Mouse (Mus musculus) heart, postnatal 0 days (tissue): ENCODE data around the gene B3gat3. TPM values are rescaled to one million over a fixed set of nuclear protein-coding genes. Genes with fewer than 3 reads are reported as not detected.
A peak's percentile ranks its signal among the peaks of the same experiment; 100 is the strongest.

Experiments
- ATAC-seq: fragments of 200-750 bp; cut with Nextera tagmentation; 2 replicates; pipeline ENCODE4 v1.8.0; 2017; ENCODE audit warnings: low read depth, moderate number of reproducible peaks, moderate library complexity; ENCODE audit not compliant: insufficient read depth
- DNase-seq: peaks from one replicate; pipeline ENCODE4 v3.0.0-alpha.2; 2016; ENCODE audit warnings: low spot score
- H3K27ac ChIP-seq: fragments of 300-500 bp; sonication (generic); 2 replicates; pipeline ENCODE4 v1.5.1; 2014; ENCODE audit warnings: low read depth, mild to moderate bottlenecking
- H3K27me3 ChIP-seq: fragments of 300-500 bp; sonication (generic); 2 replicates; pipeline ENCODE4 v1.6.1; 2014; ENCODE audit warnings: low read length, mixed read lengths; ENCODE audit not compliant: control insufficient read depth, insufficient read depth
- H3K36me3 ChIP-seq: fragments of 300-500 bp; sonication (generic); replicated peaks from 2 replicates; pipeline ENCODE4 v1.6.1; 2014; ENCODE audit warnings: low read length, mixed read lengths; ENCODE audit not compliant: control insufficient read depth, insufficient read depth
- H3K4me1 ChIP-seq: fragments of 300-500 bp; sonication (generic); 2 replicates; pipeline ENCODE4 v1.6.1; 2014; ENCODE audit warnings: antibody characterized with exemption; ENCODE audit not compliant: control insufficient read depth, insufficient read depth
- H3K4me2 ChIP-seq: fragments of 300-500 bp; sonication (generic); 2 replicates; pipeline ENCODE4 v1.6.1; 2014; ENCODE audit warnings: low read depth, mild to moderate bottlenecking, low read length, moderate library complexity
- H3K4me3 ChIP-seq: fragments of 300-500 bp; sonication (generic); 2 replicates; pipeline ENCODE4 v1.5.1; 2014; ENCODE audit warnings: low read depth, low read length
- H3K9ac ChIP-seq: fragments of 300-500 bp; sonication (generic); replicated peaks from 2 replicates; pipeline ENCODE4 v1.6.1; 2014; ENCODE audit warnings: low read depth, low read length, mixed read lengths
- H3K9me3 ChIP-seq: fragments of 300-500 bp; sonication (generic); replicated peaks from 2 replicates; pipeline ENCODE4 v1.6.1; 2016; ENCODE audit warnings: low read length; ENCODE audit not compliant: control insufficient read depth
- CTCF ChIP-seq: IDR thresholded peaks from 2 replicates; pipeline ENCODE4 v1.5.1; 2016; ENCODE audit warnings: antibody characterized with exemption, control low read depth, low read depth
- EP300 ChIP-seq: IDR thresholded peaks from 2 replicates; pipeline ENCODE4 v1.6.1; 2016; ENCODE audit warnings: antibody characterized with exemption, low read depth
- WGBS: fragments of 180-500 bp; shearing (Covaris S2); extraction: QIAGEN DNeasy Blood & Tissue Kit; methylation state at CpG from one replicate; pipeline ENCODE4 v1.1.7; 2014; 5-methylcytosine and 5-hydroxymethylcytosine counted together
- microRNA-seq: library from miRNA; unstranded; fragments of <30 nt; microRNA quantifications from one replicate; pipeline ENCODE4, GENCODE M21; 2016
- polyA plus RNA-seq: library from polyadenylated mRNA; unstranded; fragments of >200 nt; fragmentation: Nextera tagmentation; extraction: Ambion mirVana; gene quantifications from 2 replicates; pipeline ENCODE4 v1.2.1, GENCODE M21; 2015
- total RNA-seq: library from RNA; depleted of rRNA; stranded (reverse); fragments of >200 nt; gene quantifications from 2 replicates; pipeline ENCODE4 v1.2.3, GENCODE M21; 2014; ENCODE audit warnings: low replicate concordance; rRNA removed

The B3gat3 gene
- total and polyA plus RNA-seq, 2 experiments from 2014 or later: 26.8 to 54.2 TPM

DNA sequence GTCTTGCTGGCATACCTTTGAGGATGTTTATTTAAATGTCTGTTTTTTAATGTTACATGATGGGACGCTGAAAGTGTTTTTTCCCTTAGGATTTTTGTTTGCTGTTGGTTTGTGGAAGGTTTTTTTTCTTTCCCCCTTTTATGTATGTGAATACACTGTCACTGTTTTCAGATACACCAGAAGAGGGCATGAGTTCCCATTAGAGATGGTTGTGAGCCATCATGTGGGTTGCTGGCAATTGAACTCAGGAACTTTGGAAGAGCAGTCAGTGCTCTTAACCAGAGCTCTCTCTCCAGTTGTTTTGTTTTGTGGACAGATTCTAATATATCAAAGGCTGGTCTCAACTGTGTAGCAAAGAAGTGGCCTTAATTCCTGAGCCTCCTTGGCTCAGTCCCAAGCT is 54.5 kb downstream of the B3gat3 start:
- ATAC-seq (no peak), DNase-seq (no peak)
- TF ChIP-seq EP300: no peak
- no peak for TF ChIP-seq CTCF
- no peak overlapping the region for H3K27ac ChIP-seq
- no peaks in the 10 kb centered on the region for H3K27me3 ChIP-seq
- no peak overlapping the region for H3K4me3 ChIP-seq
- H3K36me3 ChIP-seq: peaks cover 93% of the 10 kb centered on the region
- no peaks in the 10 kb centered on the region for H3K4me1 ChIP-seq
- H3K4me2 ChIP-seq: no peak overlapping the region
- H3K9me3 ChIP-seq: no peaks in the 10 kb centered on the region
- 77% methylated on average over 1 of the region's 1 CpGs for WGBS
- no peak overlapping the region for H3K9ac ChIP-seq

GRCm38 (mm10) chr19:8975491-8975890 is 55.3 kb downstream of the B3gat3 start:
- no peak overlapping the region for H3K4me2 ChIP-seq
- H3K27me3 ChIP-seq: no peaks in the 10 kb centered on the region
- H3K9me3 ChIP-seq: no peaks in the 10 kb centered on the region
- H3K4me1 ChIP-seq: no peaks in the 10 kb centered on the region
- H3K27ac ChIP-seq: peak overlapping the region; percentile 7; the same call in 1 of the 2 replicates
- no peak for DNase-seq
- no peak for ATAC-seq
- TF ChIP-seq CTCF (no peak), EP300 (no peak)
- no peak overlapping the region for H3K4me3 ChIP-seq
- WGBS: 94% methylated on average over 2 of the region's 2 CpGs
- H3K36me3 ChIP-seq: peaks cover 85% of the 10 kb centered on the region
- no peak overlapping the region for H3K9ac ChIP-seq

DNA sequence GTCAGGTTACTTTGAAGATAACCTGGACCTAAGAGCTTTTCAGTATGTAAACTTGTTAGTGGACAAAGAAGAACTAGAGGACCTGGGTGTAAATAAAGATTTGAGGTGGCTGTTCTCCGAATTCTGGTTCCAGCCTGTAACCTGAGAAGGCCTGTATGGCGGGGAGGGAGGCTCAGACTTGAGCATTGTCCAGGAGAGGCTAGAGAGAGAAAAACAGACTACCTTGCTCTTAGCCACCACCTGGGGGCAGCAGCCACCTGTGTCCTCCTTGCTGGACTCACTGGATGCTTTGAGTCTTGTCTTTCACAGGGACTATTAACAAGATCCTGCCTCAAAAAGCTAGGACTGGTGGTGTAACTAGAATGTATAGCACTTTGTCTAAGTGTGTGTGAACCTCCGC is 56.4 kb downstream of the B3gat3 start:
- H3K27me3 ChIP-seq: no peaks in the 10 kb centered on the region
- H3K9me3 ChIP-seq: no peaks in the 10 kb centered on the region
- peaks cover 1% of the 10 kb centered on the region; the same call in 1 of the 2 replicates for H3K4me1 ChIP-seq
- no peak overlapping the region for H3K4me2 ChIP-seq
- no peak overlapping the region for H3K9ac ChIP-seq
- TF ChIP-seq CTCF (peak; percentile 90), EP300 (no peak)
- H3K4me3 ChIP-seq: no peak overlapping the region
- DNase-seq (peak; percentile 82), ATAC-seq (peak; percentile 89)
- peak overlapping the region; percentile 54 for H3K27ac ChIP-seq
- WGBS: 41% methylated on average over 3 of the region's 3 CpGs
- H3K36me3 ChIP-seq: peaks cover 74% of the 10 kb centered on the region

Small RNA genes within 50 kb of the gene (microRNA-seq; reads per million reads assigned to microRNA genes)
- gene Mir5136: not detected

Other genes with a start within 250 kb of the B3gat3 start
Only the 30 nearest of the 32 such genes appear.
- 40.8 and 45.8 TPM in 2 replicates for gene Wdr74, start 184.5 kb upstream of the B3gat3 start, total RNA-seq
- 35.4 and 36.6 TPM in 2 replicates for gene Wdr74, start 184.5 kb upstream of the B3gat3 start, polyA plus RNA-seq
- gene 1700092M07Rik, start 179.7 kb upstream of the B3gat3 start, total RNA-seq: not detected in 2 replicates
- 0.38 TPM in 1 of 2 replicates, not detected in the other for gene 1700092M07Rik, start 179.7 kb upstream of the B3gat3 start, polyA plus RNA-seq
- 104 and 105 TPM in 2 replicates for gene Stx5a, start 179.0 kb upstream of the B3gat3 start, total RNA-seq
- gene Stx5a, start 179.0 kb upstream of the B3gat3 start, polyA plus RNA-seq: 57.0 and 63.6 TPM in 2 replicates
- 42.3 and 46.8 TPM in 2 replicates for gene Nxf1, start 163.3 kb upstream of the B3gat3 start, total RNA-seq
- gene Nxf1, start 163.3 kb upstream of the B3gat3 start, polyA plus RNA-seq: 54.8 and 59.2 TPM in 2 replicates
- 283 and 306 TPM in 2 replicates for gene Tmem223, start 149.4 kb upstream of the B3gat3 start, total RNA-seq
- 214 and 228 TPM in 2 replicates for gene Tmem223, start 149.4 kb upstream of the B3gat3 start, polyA plus RNA-seq
- 38.6 and 83.7 TPM in 2 replicates for gene Tmem179b, start 145.9 kb upstream of the B3gat3 start, total RNA-seq
- 46.7 and 49.1 TPM in 2 replicates for gene Tmem179b, start 145.9 kb upstream of the B3gat3 start, polyA plus RNA-seq
- 11.7 and 14.9 TPM in 2 replicates for gene Taf6l, start 134.0 kb upstream of the B3gat3 start, total RNA-seq
- 12.8 and 14.5 TPM in 2 replicates for gene Taf6l, start 134.0 kb upstream of the B3gat3 start, polyA plus RNA-seq
- 47.7 and 59.8 TPM in 2 replicates for gene Polr2g, start 121.8 kb upstream of the B3gat3 start, total RNA-seq
- gene Polr2g, start 121.8 kb upstream of the B3gat3 start, polyA plus RNA-seq: 143 and 144 TPM in 2 replicates
- gene Zbtb3, start 117.8 kb upstream of the B3gat3 start, total RNA-seq: 1.5 and 1.6 TPM in 2 replicates
- gene Zbtb3, start 117.8 kb upstream of the B3gat3 start, polyA plus RNA-seq: 2.7 and 3.1 TPM in 2 replicates
- 20.0 and 27.2 TPM in 2 replicates for gene Ttc9c, start 101.0 kb upstream of the B3gat3 start, total RNA-seq
- 21.1 and 21.4 TPM in 2 replicates for gene Ttc9c, start 101.0 kb upstream of the B3gat3 start, polyA plus RNA-seq
- 7.1 and 12.6 TPM in 2 replicates for gene Hnrnpul2, start 100.4 kb upstream of the B3gat3 start, total RNA-seq
- gene Hnrnpul2, start 100.4 kb upstream of the B3gat3 start, polyA plus RNA-seq: 2.5 and 2.6 TPM in 2 replicates
- gene AC129217.1, start 90.6 kb upstream of the B3gat3 start, total RNA-seq: 7.0 TPM in 1 of 2 replicates, not detected in the other
- not detected in 2 replicates for gene AC129217.1, start 90.6 kb upstream of the B3gat3 start, polyA plus RNA-seq
- gene Bscl2, start 82.9 kb upstream of the B3gat3 start, total RNA-seq: 34.7 and 54.2 TPM in 2 replicates
- 32.1 and 33.3 TPM in 2 replicates for gene Bscl2, start 82.9 kb upstream of the B3gat3 start, polyA plus RNA-seq
- not detected in 2 replicates for gene Gng3, start 81.2 kb upstream of the B3gat3 start, total RNA-seq
- gene Gng3, start 81.2 kb upstream of the B3gat3 start, polyA plus RNA-seq: 0.29 and 0.48 TPM in 2 replicates
- 5.8 and 8.4 TPM in 2 replicates for gene Lrrn4cl, start 69.6 kb upstream of the B3gat3 start, total RNA-seq
- 1.5 and 1.8 TPM in 2 replicates for gene Lrrn4cl, start 69.6 kb upstream of the B3gat3 start, polyA plus RNA-seq
- gene Ubxn1, start 48.9 kb upstream of the B3gat3 start, total RNA-seq: 58.1 and 100.0 TPM in 2 replicates
- gene Ubxn1, start 48.9 kb upstream of the B3gat3 start, polyA plus RNA-seq: 138 and 141 TPM in 2 replicates
- 12.6 and 38.2 TPM in 2 replicates for gene Uqcc3, start 39.5 kb upstream of the B3gat3 start, total RNA-seq
- 91.9 and 102 TPM in 2 replicates for gene Uqcc3, start 39.5 kb upstream of the B3gat3 start, polyA plus RNA-seq
- gene Lbhd1, start 36.6 kb upstream of the B3gat3 start, total RNA-seq: 0.65 and 1.3 TPM in 2 replicates
- gene Lbhd1, start 36.6 kb upstream of the B3gat3 start, polyA plus RNA-seq: 30.3 and 31.2 TPM in 2 replicates
- gene Gm49403, start 36.4 kb upstream of the B3gat3 start, total RNA-seq: not detected in 2 replicates
- gene Gm49403, start 36.4 kb upstream of the B3gat3 start, polyA plus RNA-seq: not detected in 2 replicates
- gene 1810009A15Rik, start 31.5 kb upstream of the B3gat3 start, total RNA-seq: 28.4 and 31.4 TPM in 2 replicates
- gene 1810009A15Rik, start 31.5 kb upstream of the B3gat3 start, polyA plus RNA-seq: 37.3 and 40.5 TPM in 2 replicates
- gene Gm49416, start 31.4 kb upstream of the B3gat3 start, total RNA-seq: not detected in 2 replicates
- gene Gm49416, start 31.4 kb upstream of the B3gat3 start, polyA plus RNA-seq: not detected in 2 replicates
- 25.6 and 32.0 TPM in 2 replicates for gene Ints5, start 27.4 kb upstream of the B3gat3 start, total RNA-seq
- 12.8 and 14.2 TPM in 2 replicates for gene Ints5, start 27.4 kb upstream of the B3gat3 start, polyA plus RNA-seq
- gene Ganab, start 22.3 kb upstream of the B3gat3 start, total RNA-seq: 56.3 and 65.5 TPM in 2 replicates
- gene Ganab, start 22.3 kb upstream of the B3gat3 start, polyA plus RNA-seq: 25.6 and 26.4 TPM in 2 replicates
- 1.5 and 10.2 TPM in 2 replicates for gene Rom1, start 9.0 kb downstream of the B3gat3 start, total RNA-seq
- 3.2 TPM in 2 replicates for gene Rom1, start 9.0 kb downstream of the B3gat3 start, polyA plus RNA-seq
- 6.7 and 21.0 TPM in 2 replicates for gene Eml3, start 9.2 kb downstream of the B3gat3 start, total RNA-seq
- gene Eml3, start 9.2 kb downstream of the B3gat3 start, polyA plus RNA-seq: 9.6 and 10.1 TPM in 2 replicates
- gene Mta2, start 21.5 kb downstream of the B3gat3 start, total RNA-seq: 55.1 and 57.9 TPM in 2 replicates
- 47.6 and 51.5 TPM in 2 replicates for gene Mta2, start 21.5 kb downstream of the B3gat3 start, polyA plus RNA-seq
- 9.8 and 18.0 TPM in 2 replicates for gene Tut1, start 33.5 kb downstream of the B3gat3 start, total RNA-seq
- 8.2 and 10.4 TPM in 2 replicates for gene Tut1, start 33.5 kb downstream of the B3gat3 start, polyA plus RNA-seq
- gene Eef1g, start 46.7 kb downstream of the B3gat3 start, total RNA-seq: 407 and 439 TPM in 2 replicates
- 172 and 173 TPM in 2 replicates for gene Eef1g, start 46.7 kb downstream of the B3gat3 start, polyA plus RNA-seq
- 122 and 135 TPM in 2 replicates for gene Ahnak, start 68.9 kb downstream of the B3gat3 start, total RNA-seq
- gene Ahnak, start 68.9 kb downstream of the B3gat3 start, polyA plus RNA-seq: 56.8 and 59.1 TPM in 2 replicates
- 8.9 TPM in 1 of 2 replicates, not detected in the other for gene Scgb1a1, start 167.6 kb downstream of the B3gat3 start, total RNA-seq
- 1.3 and 98.2 TPM in 2 replicates for gene Scgb1a1, start 167.6 kb downstream of the B3gat3 start, polyA plus RNA-seq